Mouse (Mus musculus): ENCODE data around the gene Ndst2.

DNA sequence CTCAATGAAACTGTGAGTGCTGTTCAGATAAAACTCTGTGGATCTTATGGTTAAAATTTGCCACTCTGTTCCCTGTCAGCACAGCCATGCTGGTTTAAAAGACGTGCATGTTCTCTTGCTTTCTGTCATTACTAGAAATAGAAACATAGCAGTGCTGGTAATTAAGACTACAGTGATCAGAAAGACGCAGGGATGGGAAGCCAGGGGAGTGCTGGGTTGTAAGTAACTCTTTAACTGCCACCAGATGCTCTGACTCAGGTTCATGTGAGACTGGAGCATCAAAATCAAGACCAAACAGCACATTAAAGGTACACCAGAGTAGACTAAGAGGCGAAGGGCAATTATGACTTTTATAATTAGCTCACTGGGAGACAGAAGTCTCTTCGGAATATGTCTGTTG lies 14.0 kb upstream of the Ndst2 start:
- TF ChIP-seq CTCF (IDR thresholded peaks at IDR 0.05; ENCODE audit: low read depth, low read length) (no peak), POLR2AphosphoS5 (IDR thresholded peaks at IDR 0.05; ENCODE audit: insufficient replicate concordance, low read depth, low read length) (no peak)
